Mouse (Mus musculus) layer of hippocampus, adult 8-10 months (tissue): ENCODE results near the gene Anapc10. TPM values are rescaled to one million over a fixed set of nuclear protein-coding genes. Genes with fewer than 3 reads are reported as not detected.

Source experiments
- total RNA-seq, 4 experiments: library from RNA; stranded (reverse); gene quantifications; 2 replicates each; pipeline ENCODE4 v1.2.4; 2022

Gene Anapc10
- total RNA-seq, 4 experiments from 2014 or later = 6.7 to 10.6 (median 7.3) TPM

Other genes starting within 250 kb of the Anapc10 start
- 10 to 100 TPM; 35.0 to 50.4 (median 47.2) TPM for gene Otud4, start 72.2 kb upstream of the Anapc10 start, total RNA-seq
- 10 to 100 TPM; 67.8 to 80.6 (median 75.6) TPM for gene Abce1, start 80 bp upstream of the Anapc10 start, total RNA-seq